Mouse (Mus musculus) right cerebral cortex, postnatal 10 days (tissue): ENCODE data around the gene Hspa1a.
"Not testable (repeated sequence)": the region's sequence is repeated elsewhere in the genome, so short reads cannot be mapped to it uniquely, and the experiment has no call there.

Source experiments
- DNase-seq, 2 experiments: peaks; one replicate each; pipeline ENCODE4 v3.0.0; 2021; ENCODE audit warnings: low spot score in 2 of 2

Hspa1a gene

GRCm38 (mm10) chr17:34948721-34949552 lies 23.0 kb downstream of the Hspa1a start:
- not testable (repeated sequence) for DNase-seq

GRCm38 (mm10) chr17:34947606-34948005 lies 24.4 kb downstream of the Hspa1a start:
- no peak for DNase-seq

GRCm38 (mm10) chr17:34946486-34947140 lies 25.3 kb downstream of the Hspa1a start:
- DNase-seq, result no peak

- no peak for DNase-seq
These were observed 27.6 kb downstream of the Hspa1a start for GRCm38 (mm10) chr17:34944362-34944761.

GRCm38 (mm10) chr17:34943128-34943815 lies 28.7 kb downstream of the Hspa1a start:
- DNase-seq, result no peak

- DNase-seq, result no peak
These were observed 30.5 kb downstream of the Hspa1a start for GRCm38 (mm10) chr17:34941344-34942041.

- no peak for DNase-seq
These were observed 33.9 kb downstream of the Hspa1a start for GRCm38 (mm10) chr17:34937960-34938505.

- no peak for DNase-seq
These were observed 37.1 kb downstream of the Hspa1a start for GRCm38 (mm10) chr17:34934830-34935229.

- DNase-seq, result no peak
These were observed 37.9 kb downstream of the Hspa1a start for GRCm38 (mm10) chr17:34934031-34934430.

- DNase-seq, result no peak
These were observed 39.7 kb downstream of the Hspa1a start for GRCm38 (mm10) chr17:34932287-34932686.

- DNase-seq, result peak in 1 of 2 experiments; percentile 63
These were observed 40.2 kb downstream of the Hspa1a start for GRCm38 (mm10) chr17:34931735-34932098.

GRCm38 (mm10) chr17:34931061-34931734 lies 40.8 kb downstream of the Hspa1a start, which contains the start of gene Neu1:
Gene Neu1, plus strand, starts transcription at chr17:34931253.
- peak; percentile 99 for DNase-seq

- no peak for DNase-seq
These were observed 43.1 kb downstream of the Hspa1a start for GRCm38 (mm10) chr17:34928841-34929240.

- DNase-seq, result no peak
These were observed 44.5 kb downstream of the Hspa1a start for GRCm38 (mm10) chr17:34927306-34928019.

GRCm38 (mm10) chr17:34924258-34924657 lies 47.7 kb downstream of the Hspa1a start:
- no peak for DNase-seq

- no peak for DNase-seq
These were observed 49.0 kb downstream of the Hspa1a start for GRCm38 (mm10) chr17:34922939-34923338.
